Mouse (Mus musculus): ENCODE data around the gene Bcl2. TPM values are rescaled to one million over a fixed set of nuclear protein-coding genes. Genes with fewer than 3 reads are reported as not detected.

Bcl2 gene
- total RNA-seq, 1 experiment: 0.98 TPM

DNA sequence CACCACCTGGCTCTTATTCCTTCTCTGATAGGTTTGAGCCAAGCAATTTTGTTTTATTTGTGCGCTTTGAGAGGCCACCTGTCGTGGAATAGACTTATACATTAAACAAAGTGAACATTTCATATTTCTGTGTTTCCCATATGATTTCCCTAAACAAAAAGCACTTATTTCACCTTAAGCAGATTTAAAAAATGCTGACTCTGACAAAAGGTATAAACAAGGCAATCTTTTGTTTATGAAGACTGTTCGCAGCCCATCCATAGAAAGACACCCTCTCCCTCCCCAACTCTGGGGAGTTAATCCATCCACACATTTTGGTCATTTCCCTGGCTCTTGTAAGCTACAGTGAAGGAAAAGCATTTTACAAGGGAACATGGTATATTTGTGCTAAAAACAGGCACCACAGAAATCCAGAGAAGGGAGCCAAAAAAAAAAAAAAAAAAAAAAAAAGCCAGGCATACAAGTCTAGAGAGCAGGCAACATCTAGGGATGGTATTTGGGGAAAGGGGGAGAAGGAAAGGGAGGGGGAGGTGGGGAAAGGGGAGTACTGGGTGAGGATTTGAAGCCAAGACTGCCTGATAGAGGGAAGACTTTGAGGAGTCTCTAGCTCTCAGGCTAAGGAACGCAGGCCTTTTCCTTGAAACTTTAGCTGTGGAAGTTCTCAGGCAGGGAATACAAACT, 105.8 kb downstream of the Bcl2 start:
- TF ChIP-seq ZC3H11A (IDR thresholded peaks at IDR 0.05; ENCODE audit: borderline replicate concordance, low read depth, low read length) (no peak), ZNF384 (IDR thresholded peaks at IDR 0.05; ENCODE audit: low read depth, low read length) (peak; percentile 38; the same call in 1 of the 2 replicates), CHD2 (IDR thresholded peaks at IDR 0.05; ENCODE audit: low read depth, low read length) (no peak), MAFK (IDR thresholded peaks at IDR 0.05; ENCODE audit: insufficient read depth, low read depth, low read length) (0 out of 2 replicates have a peak, but pooled peaks have one; percentile 43), HCFC1 (IDR thresholded peaks at IDR 0.05; ENCODE audit: borderline replicate concordance, insufficient read depth, low read length) (no peak)
- H3K36me3 ChIP-seq (ENCODE audit: control insufficient read depth, insufficient read depth, low read length, poor library complexity, severe bottlenecking): no peaks in the 10 kb centered on the region
- no peak for DNase-seq (ENCODE audit: low read depth, low spot score)
- H3K4me3 ChIP-seq (ENCODE audit: insufficient read depth in 1 of 2, low read depth in 1 of 2, low read length in 2 of 2, poor library complexity in 1 of 2, severe bottlenecking in 1 of 2): no peak overlapping the region
- in situ Hi-C loops (cut with MboI; ENCODE audit: low sequenced_read_pairs in 2 of 2, unreplicated experiment in 2 of 2): no loop called here
- no peak overlapping the region for H3K27ac ChIP-seq (ENCODE audit: insufficient read depth, low read depth, low read length, poor library complexity, severe bottlenecking)
- H3K4me1 ChIP-seq (ENCODE audit: control insufficient read depth in 2 of 2, insufficient read depth in 2 of 2, low read length in 2 of 2, poor library complexity in 1 of 2): no peaks in the 10 kb centered on the region
- H3K9me3 ChIP-seq (ENCODE audit: control insufficient read depth, insufficient read depth, low read depth, low read length): no peaks in the 10 kb centered on the region
- H3K9ac ChIP-seq (ENCODE audit: insufficient read depth, low read depth, low read length, poor library complexity, severe bottlenecking): no peak overlapping the region

- Histone ChIP-seq H3K4me3 (ENCODE audit: insufficient read depth in 1 of 2, low read depth in 1 of 2, low read length in 2 of 2, poor library complexity in 1 of 2, severe bottlenecking in 1 of 2) (no peak overlapping the region), H3K4me1 (ENCODE audit: control insufficient read depth in 2 of 2, insufficient read depth in 2 of 2, low read length in 2 of 2, poor library complexity in 1 of 2) (no peaks in the 10 kb centered on the region), H3K9ac (ENCODE audit: insufficient read depth, low read depth, low read length, poor library complexity, severe bottlenecking) (no peak overlapping the region), H3K27ac (ENCODE audit: insufficient read depth, low read depth, low read length, poor library complexity, severe bottlenecking) (no peak overlapping the region), H3K9me3 (ENCODE audit: control insufficient read depth, insufficient read depth, low read depth, low read length) (no peaks in the 10 kb centered on the region), H3K36me3 (ENCODE audit: control insufficient read depth, insufficient read depth, low read length, poor library complexity, severe bottlenecking) (no peaks in the 10 kb centered on the region)
- DNase-seq (ENCODE audit: low read depth, low spot score): no peak
- in situ Hi-C loops (cut with MboI; ENCODE audit: low sequenced_read_pairs in 2 of 2, unreplicated experiment in 2 of 2): no loop called here
- TF ChIP-seq ZNF384 (IDR thresholded peaks at IDR 0.05; ENCODE audit: low read depth, low read length) (no peak), HCFC1 (IDR thresholded peaks at IDR 0.05; ENCODE audit: borderline replicate concordance, insufficient read depth, low read length) (no peak), ZC3H11A (IDR thresholded peaks at IDR 0.05; ENCODE audit: borderline replicate concordance, low read depth, low read length) (no peak), MAFK (IDR thresholded peaks at IDR 0.05; ENCODE audit: insufficient read depth, low read depth, low read length) (no peak), CHD2 (IDR thresholded peaks at IDR 0.05; ENCODE audit: low read depth, low read length) (no peak)
Measured at GRCm38 (mm10) chr1:106606951-106607350, 107.1 kb downstream of the Bcl2 start.

DNA sequence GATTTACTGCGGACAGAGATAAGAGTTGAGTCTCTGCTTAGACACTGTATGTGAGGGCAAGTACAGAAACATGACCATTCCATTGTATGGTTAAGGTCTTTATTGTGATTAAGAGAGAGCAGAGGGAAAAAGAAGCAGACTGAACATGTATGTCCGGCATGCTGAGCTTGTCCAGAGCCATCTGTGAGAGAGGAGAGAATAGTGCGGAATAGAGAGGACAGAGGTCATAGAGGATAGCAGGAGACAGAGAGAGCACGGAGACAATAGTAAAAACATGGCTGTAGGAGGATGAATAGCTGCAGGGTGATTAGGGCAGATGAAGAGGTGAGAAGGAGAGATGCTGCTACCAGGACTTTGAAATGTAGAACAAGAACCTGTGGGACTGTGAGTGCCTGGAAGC, 110.7 kb downstream of the Bcl2 start:
- no peak overlapping the region for H3K9ac ChIP-seq (ENCODE audit: insufficient read depth, low read depth, low read length, poor library complexity, severe bottlenecking)
- H3K36me3 ChIP-seq (ENCODE audit: control insufficient read depth, insufficient read depth, low read length, poor library complexity, severe bottlenecking): no peaks in the 10 kb centered on the region
- DNase-seq (ENCODE audit: low read depth, low spot score): no peak
- no peak overlapping the region for H3K27ac ChIP-seq (ENCODE audit: insufficient read depth, low read depth, low read length, poor library complexity, severe bottlenecking)
- no peak overlapping the region for H3K4me3 ChIP-seq (ENCODE audit: insufficient read depth in 1 of 2, low read depth in 1 of 2, low read length in 2 of 2, poor library complexity in 1 of 2, severe bottlenecking in 1 of 2)
- H3K9me3 ChIP-seq (ENCODE audit: control insufficient read depth, insufficient read depth, low read depth, low read length): no peaks in the 10 kb centered on the region
- in situ Hi-C loops (cut with MboI; ENCODE audit: low sequenced_read_pairs in 2 of 2, unreplicated experiment in 2 of 2): no loop called here
- TF ChIP-seq MAFK (IDR thresholded peaks at IDR 0.05; ENCODE audit: insufficient read depth, low read depth, low read length) (no peak), ZNF384 (IDR thresholded peaks at IDR 0.05; ENCODE audit: low read depth, low read length) (no peak), CHD2 (IDR thresholded peaks at IDR 0.05; ENCODE audit: low read depth, low read length) (no peak), ZC3H11A (IDR thresholded peaks at IDR 0.05; ENCODE audit: borderline replicate concordance, low read depth, low read length) (no peak), HCFC1 (IDR thresholded peaks at IDR 0.05; ENCODE audit: borderline replicate concordance, insufficient read depth, low read length) (no peak)
- no peaks in the 10 kb centered on the region for H3K4me1 ChIP-seq (ENCODE audit: control insufficient read depth in 2 of 2, insufficient read depth in 2 of 2, low read length in 2 of 2, poor library complexity in 1 of 2)

DNA sequence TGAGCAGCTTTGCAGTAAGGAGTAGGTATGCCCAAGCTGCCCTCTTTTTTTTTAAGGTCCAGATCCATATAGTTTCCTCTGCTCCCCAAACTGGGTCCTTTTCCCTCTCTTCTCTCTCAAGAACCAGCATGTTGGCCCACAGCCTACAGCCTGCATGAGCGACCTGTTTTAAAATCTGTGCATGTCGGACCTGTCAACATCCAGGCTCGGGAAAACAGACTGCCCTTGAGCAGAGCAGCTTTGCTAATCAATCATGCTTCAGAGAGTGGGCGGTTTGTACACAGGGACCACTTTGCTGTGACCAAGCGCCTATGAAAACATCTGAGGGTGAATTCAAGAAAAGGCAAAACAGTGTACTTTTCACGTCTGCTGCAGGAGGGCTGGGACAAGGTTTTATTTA, 111.1 kb downstream of the Bcl2 start:
- H3K9ac ChIP-seq (ENCODE audit: insufficient read depth, low read depth, low read length, poor library complexity, severe bottlenecking): no peak overlapping the region

More for the DNA sequence above, 111.1 kb downstream of the Bcl2 start:
- H3K27ac ChIP-seq (ENCODE audit: insufficient read depth, low read depth, low read length, poor library complexity, severe bottlenecking): no peak overlapping the region
- H3K4me1 ChIP-seq (ENCODE audit: control insufficient read depth in 2 of 2, insufficient read depth in 2 of 2, low read length in 2 of 2, poor library complexity in 1 of 2): no peaks in the 10 kb centered on the region
- TF ChIP-seq ZC3H11A (IDR thresholded peaks at IDR 0.05; ENCODE audit: borderline replicate concordance, low read depth, low read length) (no peak), ZNF384 (IDR thresholded peaks at IDR 0.05; ENCODE audit: low read depth, low read length) (no peak), MAFK (IDR thresholded peaks at IDR 0.05; ENCODE audit: insufficient read depth, low read depth, low read length) (no peak), CHD2 (IDR thresholded peaks at IDR 0.05; ENCODE audit: low read depth, low read length) (no peak), HCFC1 (IDR thresholded peaks at IDR 0.05; ENCODE audit: borderline replicate concordance, insufficient read depth, low read length) (no peak)
- H3K4me3 ChIP-seq (ENCODE audit: insufficient read depth in 1 of 2, low read depth in 1 of 2, low read length in 2 of 2, poor library complexity in 1 of 2, severe bottlenecking in 1 of 2): no peak overlapping the region
- no peak for DNase-seq (ENCODE audit: low read depth, low spot score)
- H3K9me3 ChIP-seq (ENCODE audit: control insufficient read depth, insufficient read depth, low read depth, low read length): no peaks in the 10 kb centered on the region
- in situ Hi-C loops (cut with MboI; ENCODE audit: low sequenced_read_pairs in 2 of 2, unreplicated experiment in 2 of 2): no loop called here
- no peaks in the 10 kb centered on the region for H3K36me3 ChIP-seq (ENCODE audit: control insufficient read depth, insufficient read depth, low read length, poor library complexity, severe bottlenecking)
